Mouse (Mus musculus): Measurements from ENCODE around the gene Kcnq1. TPM values are rescaled to one million over a fixed set of nuclear protein-coding genes. Genes with fewer than 3 reads are reported as not detected.

Kcnq1 gene
- total and polyA plus RNA-seq, 3 experiments = not detected

- no peak overlapping the region for H3K9ac ChIP-seq (ENCODE audit: insufficient read depth, low read depth)
- H3K4me3 ChIP-seq (replicated peaks in 1 of 3; ENCODE audit: low read depth in 2 of 3, low read length in 2 of 3, poor library complexity in 1 of 3) = no peak overlapping the region
- no peak for DNase-seq (ENCODE audit: extremely low read depth)
- H3K27me3 ChIP-seq (replicated peaks) = peaks cover 90% of the 10 kb centered on the region
- dilution Hi-C loops (cut with MboI; ENCODE audit: extremely low pct_ligation_motif_present, extremely low pct_unique_long_range_greater_than_20kb, low sequenced_read_pairs) = no loop called here
- no peaks in the 10 kb centered on the region for H3K36me3 ChIP-seq (replicated peaks in 1 of 2; ENCODE audit: control insufficient read depth in 1 of 2, insufficient read depth in 1 of 2, low read length in 1 of 2)
- H3K4me2 ChIP-seq (ENCODE audit: insufficient read depth, low read depth, poor library complexity, severe bottlenecking) = no peak overlapping the region
- H3K4me1 ChIP-seq (ENCODE audit: control insufficient read depth in 1 of 2, insufficient read depth in 2 of 2) = no peaks in the 10 kb centered on the region
- no peak overlapping the region for H3K27ac ChIP-seq (ENCODE audit: insufficient read depth, low read depth)
- H3K9me3 ChIP-seq (replicated peaks; ENCODE audit: low read length) = no peaks in the 10 kb centered on the region
- H3K79me2 ChIP-seq (replicated peaks; ENCODE audit: control insufficient read depth, extremely low read depth, insufficient read depth, poor library complexity, severe bottlenecking) = no peaks in the 10 kb centered on the region
- in situ Hi-C loops (cut with MboI; ENCODE audit: low pct_ligation_motif_present, low pct_unique_long_range_greater_than_20kb, low sequenced_read_pairs) = loop anchor here (25.0 kb wide), 1 partner anchor 590 kb away; no protein-coding TSS in a partner anchor
- no peak for TF ChIP-seq JUND (conservative IDR thresholded peaks at IDR 0.05; ENCODE audit: low read depth, low read length)
- TF ChIP-seq ELF1 (IDR thresholded peaks at IDR 0.05; ENCODE audit: low read depth, low read length) = no peak
- no peak for TF ChIP-seq USF2 (conservative IDR thresholded peaks at IDR 0.05; ENCODE audit: low read depth, low read length)
- TF ChIP-seq SIN3A (IDR thresholded peaks at IDR 0.05; ENCODE audit: low read length) = no peak
- no peak for TF ChIP-seq UBTF (IDR thresholded peaks at IDR 0.05; ENCODE audit: low read depth, low read length)
- TF ChIP-seq BHLHE40 (IDR thresholded peaks at IDR 0.05; ENCODE audit: low read depth, low read length) = no peak
- TF ChIP-seq MXI1 (IDR thresholded peaks at IDR 0.05; ENCODE audit: low read depth, low read length) = no peak
Measured at GRCm38 (mm10) chr7:143147015-143147414, 40.9 kb downstream of the Kcnq1 start.

- Histone ChIP-seq H3K4me3 (replicated peaks in 1 of 3; ENCODE audit: low read depth in 2 of 3, low read length in 2 of 3, poor library complexity in 1 of 3) (no peak overlapping the region), H3K27me3 (replicated peaks) (peaks cover 85% of the 10 kb centered on the region), H3K9ac (ENCODE audit: insufficient read depth, low read depth) (no peak overlapping the region), H3K27ac (ENCODE audit: insufficient read depth, low read depth) (no peak overlapping the region), H3K36me3 (replicated peaks in 1 of 2; ENCODE audit: control insufficient read depth in 1 of 2, insufficient read depth in 1 of 2, low read length in 1 of 2) (no peaks in the 10 kb centered on the region), H3K4me2 (ENCODE audit: insufficient read depth, low read depth, poor library complexity, severe bottlenecking) (no peak overlapping the region), H3K79me2 (replicated peaks; ENCODE audit: control insufficient read depth, extremely low read depth, insufficient read depth, poor library complexity, severe bottlenecking) (no peaks in the 10 kb centered on the region), H3K9me3 (replicated peaks; ENCODE audit: low read length) (no peaks in the 10 kb centered on the region), H3K4me1 (ENCODE audit: control insufficient read depth in 1 of 2, insufficient read depth in 2 of 2) (peaks cover 0 to 3% of the 10 kb centered on the region in 2 experiments; a peak in 2 of 4 replicates)
- peak; percentile 52 for DNase-seq (ENCODE audit: extremely low read depth)
- TF ChIP-seq POLR2A (IDR thresholded peaks at IDR 0.05; ENCODE audit: low read depth, low read length) (no peak), BHLHE40 (IDR thresholded peaks at IDR 0.05; ENCODE audit: low read depth, low read length) (0 out of 2 replicates have a peak, but pooled peaks have one; percentile 26), POLR2AphosphoS2 (IDR thresholded peaks at IDR 0.05; ENCODE audit: low read depth, low read length) (no peak), SMC3 (IDR thresholded peaks at IDR 0.05; ENCODE audit: low read depth, low read length) (peak; percentile 57), PAX5 (IDR thresholded peaks at IDR 0.05; ENCODE audit: low read length) (no peak), TBP (conservative IDR thresholded peaks at IDR 0.05; ENCODE audit: low read depth, low read length) (no peak), ETS1 (conservative IDR thresholded peaks at IDR 0.05; ENCODE audit: low read depth, low read length) (no peak), MYC (IDR thresholded peaks at IDR 0.05; ENCODE audit: low read depth, low read length) (0 out of 2 replicates have a peak, but pooled peaks have one; percentile 31), EP300 (IDR thresholded peaks at IDR 0.05; ENCODE audit: low read length) (no peak), CTCF (conservative IDR thresholded peaks at IDR 0.05 in 1 of 2, IDR thresholded peaks at IDR 0.05 in 1 of 2; ENCODE audit: low read depth in 2 of 2, low read length in 2 of 2) (peak; percentile 57 to 76), HCFC1 (IDR thresholded peaks at IDR 0.05; ENCODE audit: low read depth, low read length) (no peak), RAD21 (IDR thresholded peaks at IDR 0.05; ENCODE audit: low read depth, low read length) (peak; percentile 55), CHD1 (IDR thresholded peaks at IDR 0.05; ENCODE audit: low read depth, low read length) (no peak)
- dilution Hi-C loops (cut with MboI; ENCODE audit: extremely low pct_ligation_motif_present, extremely low pct_unique_long_range_greater_than_20kb, low sequenced_read_pairs) (no loop called here), in situ Hi-C loops (cut with MboI; ENCODE audit: low pct_ligation_motif_present, low pct_unique_long_range_greater_than_20kb, low sequenced_read_pairs) (loop anchor here (5.0 kb wide), 1 partner anchor 316 kb away; no protein-coding TSS in a partner anchor)
Measured at GRCm38 (mm10) chr7:143151171-143151570, 45.0 kb downstream of the Kcnq1 start.
